Comparison of ENCODE assay signal across 12 mouse cellular contexts in the genomic region with DNA sequence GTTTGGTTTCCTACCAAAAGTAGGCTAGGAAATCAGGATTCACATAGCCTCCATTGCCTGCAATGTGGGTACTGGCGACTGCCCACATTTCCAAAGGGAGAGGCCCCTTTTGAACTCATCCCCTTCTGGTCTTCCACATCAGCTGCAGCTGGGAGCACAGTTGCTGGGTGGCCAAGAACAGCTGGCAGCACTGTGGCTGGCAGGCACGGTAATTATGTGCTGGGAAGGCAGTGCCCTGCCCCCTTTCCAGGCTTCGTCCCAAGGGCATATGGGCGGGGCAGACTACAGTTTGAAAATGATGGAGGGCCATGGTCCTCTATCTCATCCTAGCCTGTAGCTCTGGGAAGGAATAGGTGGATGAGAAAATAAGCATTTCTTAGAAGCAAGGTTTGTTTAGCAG. TPM values are rescaled to one million over a fixed set of nuclear protein-coding genes. Genes with fewer than 3 reads are reported as not detected.
DNase-seq lines count a peak whose midpoint lies in the region; ATAC-seq and TF ChIP-seq lines count a peak whose summit lies in the region.
"Had no signal": no experiment of that assay in that cellular context is flagged by ENCODE, and none has a peak within 500 bp of the region (broad histone marks: within the 10 kb centered on the region; RNA-seq: fewer than 3 reads in every experiment).

No protein-coding gene starts in this region.

- H3K27ac ChIP-seq in intestine, embryonic 15.5 days: no peak overlapping the region
- no peak overlapping the region for H3K27ac ChIP-seq in intestine, postnatal 0 days (ENCODE audit: low read depth, low read length)
- no peak overlapping the region for H3K27ac ChIP-seq in hindbrain, embryonic 16.5 days (ENCODE audit: low read depth, low read length)
- H3K27ac ChIP-seq: hindbrain, embryonic 12.5 days; limb, embryonic 13.5 days; stomach, embryonic 15.5 days had no signal

- no peak overlapping the region for H3K9ac ChIP-seq in intestine, embryonic 15.5 days
- H3K9ac ChIP-seq in intestine, postnatal 0 days (ENCODE audit: low read depth, low read length): no peak overlapping the region
- no peak overlapping the region for H3K9ac ChIP-seq in hindbrain, embryonic 16.5 days (ENCODE audit: low read depth, low read length)
- H3K9ac ChIP-seq: hindbrain, embryonic 12.5 days; limb, embryonic 13.5 days; stomach, embryonic 15.5 days had no signal

- H3K36me3 ChIP-seq in intestine, embryonic 15.5 days: no peaks in the 10 kb centered on the region
- H3K36me3 ChIP-seq in intestine, postnatal 0 days (ENCODE audit: control insufficient read depth, insufficient read depth): no peaks in the 10 kb centered on the region
- no peaks in the 10 kb centered on the region for H3K36me3 ChIP-seq in hindbrain, embryonic 16.5 days (ENCODE audit: control insufficient read depth, insufficient read depth, low read length)
- H3K36me3 ChIP-seq: G1E; hindbrain, embryonic 12.5 days; limb, embryonic 13.5 days; stomach, embryonic 15.5 days had no signal

- DNase-seq in testis, postnatal 10 days (ENCODE audit: low spot score): peak; percentile 48
- DNase-seq in testis, postnatal 14 days (ENCODE audit: low spot score): no peak
- DNase-seq in gastrocnemius, postnatal 25 days: peak; percentile 31
- no peak for DNase-seq in right cerebral cortex, postnatal 4 days

- H3K4me3 ChIP-seq in intestine, embryonic 15.5 days (replicated peaks): no peak overlapping the region
- H3K4me3 ChIP-seq in intestine, postnatal 0 days (ENCODE audit: low read depth, low read length): no peak overlapping the region
- no peak overlapping the region for H3K4me3 ChIP-seq in hindbrain, embryonic 16.5 days (ENCODE audit: low read length)
- H3K4me3 ChIP-seq: hindbrain, embryonic 12.5 days; limb, embryonic 13.5 days; stomach, embryonic 15.5 days had no signal

- 0 out of 2 replicates have a peak, but pooled peaks have one; percentile 36 for ATAC-seq in intestine, embryonic 15.5 days
- ATAC-seq in intestine, postnatal 0 days: no peak
- ATAC-seq in hindbrain, embryonic 16.5 days: no peak
- ATAC-seq in CD4-positive, CD25-positive, alpha-beta regulatory T cell, adult 4 months: no peak

- 31% methylated on average over 4 of the region's 4 CpGs for WGBS in intestine, embryonic 15.5 days
- 29% methylated on average over 4 of the region's 4 CpGs for WGBS in intestine, postnatal 0 days
- 28% methylated on average over 4 of the region's 4 CpGs for WGBS in hindbrain, embryonic 16.5 days

- H3K27me3 ChIP-seq in intestine, embryonic 15.5 days (replicated peaks): no peaks in the 10 kb centered on the region
- H3K27me3 ChIP-seq in intestine, postnatal 0 days (replicated peaks; ENCODE audit: control insufficient read depth, insufficient read depth, low read length): no peaks in the 10 kb centered on the region
- H3K27me3 ChIP-seq in hindbrain, embryonic 16.5 days (replicated peaks; ENCODE audit: control insufficient read depth, insufficient read depth, low read length): no peaks in the 10 kb centered on the region
- H3K27me3 ChIP-seq: hindbrain, embryonic 12.5 days; limb, embryonic 13.5 days; stomach, embryonic 15.5 days had no signal

- H3K4me1 ChIP-seq in intestine, embryonic 15.5 days (replicated peaks): peaks cover 9% of the 10 kb centered on the region; the same call in 1 of the 2 replicates
- no peaks in the 10 kb centered on the region for H3K4me1 ChIP-seq in intestine, postnatal 0 days (replicated peaks; ENCODE audit: control insufficient read depth, insufficient read depth, low read length)
- no peaks in the 10 kb centered on the region for H3K4me1 ChIP-seq in hindbrain, embryonic 16.5 days (ENCODE audit: control insufficient read depth, insufficient read depth, low read depth, low read length)

- no peak overlapping the region for H3K4me2 ChIP-seq in intestine, embryonic 15.5 days (replicated peaks)
- no peak overlapping the region for H3K4me2 ChIP-seq in intestine, postnatal 0 days (replicated peaks; ENCODE audit: low read depth)
- no peak overlapping the region for H3K4me2 ChIP-seq in hindbrain, embryonic 16.5 days (ENCODE audit: low read length)
- H3K4me2 ChIP-seq: hindbrain, embryonic 12.5 days; limb, embryonic 13.5 days; stomach, embryonic 15.5 days had no signal

- H3K9me3 ChIP-seq in intestine, embryonic 15.5 days: no peaks in the 10 kb centered on the region
- H3K9me3 ChIP-seq in intestine, postnatal 0 days (ENCODE audit: control insufficient read depth): no peaks in the 10 kb centered on the region
- H3K9me3 ChIP-seq in hindbrain, embryonic 16.5 days (ENCODE audit: control insufficient read depth, low read length): no peaks in the 10 kb centered on the region
- H3K9me3 ChIP-seq: G1E; hindbrain, embryonic 12.5 days; limb, embryonic 13.5 days; stomach, embryonic 15.5 days had no signal

- TF ChIP-seq CTCF in intestine, postnatal 0 days (IDR thresholded peaks at IDR 0.05; ENCODE audit: low read depth): no peak

RNA-seq across cellular contexts. Expression of gene Pde8a, which starts 14.9 kb away (rescaled TPM):
- polyA plus RNA-seq in intestine, embryonic 15.5 days (2015; fragmentation: Nextera tagmentation; extraction: Ambion mirVana): 2.7 and 3.3 TPM in 2 replicates
- polyA plus RNA-seq in intestine, postnatal 0 days (2015; fragmentation: Nextera tagmentation; extraction: Ambion mirVana): 3.6 and 3.8 TPM in 2 replicates
- total RNA-seq in gastrocnemius, postnatal 25 days (2021): 1 to 10 TPM; 5.2 to 8.3 TPM
- 1.2 and 2.0 TPM in 2 replicates for polyA plus RNA-seq in hindbrain, embryonic 16.5 days (2015; fragmentation: Nextera tagmentation; extraction: Ambion mirVana)
- polyA plus RNA-seq in CD4-positive, CD25-positive, alpha-beta regulatory T cell, adult 4 months (2017; shearing (Covaris generic)): 1 to 10 TPM; 1.9 to 2.4 TPM
- polyA plus RNA-seq: G1E had no signal

Comparison
In these comparisons a context has a peak if more than half of its experiments do, and no peak if none do; other contexts are left out.
1. DNase-seq: peak in testis, postnatal 10 days (single experiment) and gastrocnemius, postnatal 25 days (single experiment); none in testis, postnatal 14 days (single experiment) and right cerebral cortex, postnatal 4 days (single experiment).